Mouse (Mus musculus) cerebellum, adult 2 months (tissue): ENCODE results near the gene Uck1. TPM values are rescaled to one million over a fixed set of nuclear protein-coding genes. Genes with fewer than 3 reads are reported as not detected.
"Not testable (repeated sequence)": the region's sequence is repeated elsewhere in the genome, so short reads cannot be mapped to it uniquely, and the experiment has no call there.

Source experiments
- DNase-seq, 2 experiments: peaks; one replicate each; pipeline ENCODE4 v3.0.0; 2021
- H3K27ac ChIP-seq: fragments of 200-500 bp; 2 replicates; pipeline ENCODE4 v1.5.1; 2012; ENCODE audit warnings: low read length, control low read depth, inconsistent platforms; ENCODE audit not compliant: insufficient read depth
- H3K27me3 ChIP-seq: fragments of 200-500 bp; 2 replicates; pipeline ENCODE4 v1.6.1; 2012; ENCODE audit warnings: inconsistent platforms, mild to moderate bottlenecking, low read length, moderate library complexity; ENCODE audit not compliant: control insufficient read depth, insufficient read depth
- H3K4me1 ChIP-seq: fragments of 200-500 bp; 2 replicates; pipeline ENCODE4 v1.6.1; 2011; ENCODE audit warnings: low read length; ENCODE audit not compliant: control insufficient read depth, insufficient read depth
- H3K4me3 ChIP-seq: fragments of 200-500 bp; replicated peaks from 2 replicates; pipeline ENCODE3; 2011; ENCODE audit warnings: mild to moderate bottlenecking, low read depth, low read length, control low read depth; ENCODE audit not compliant: insufficient read depth
- CTCF ChIP-seq: fragments of 200-500 bp; IDR thresholded peaks from 2 replicates; pipeline ENCODE4 v1.5.1; 2011; ENCODE audit warnings: low read depth, mild to moderate bottlenecking, control low read depth, low read length, moderate library complexity, borderline replicate concordance; ENCODE audit not compliant: insufficient read depth
- POLR2A ChIP-seq: fragments of 200-500 bp; IDR thresholded peaks from 2 replicates; pipeline ENCODE4 v1.6.1; 2011; ENCODE audit warnings: low read length, control low read depth, borderline replicate concordance; ENCODE audit not compliant: insufficient read depth
- WGBS: fragments of 180-500 bp; shearing (Covaris S2); methylation state at CpG from one replicate; pipeline ENCODE4 v1.1.7; 2018; 5-methylcytosine and 5-hydroxymethylcytosine counted together
- polyA plus RNA-seq: library from polyadenylated mRNA; depleted of rRNA; stranded (reverse); fragments of >200 nt; gene quantifications from 2 replicates; pipeline ENCODE4 v1.2.3, GENCODE M21; 2012

Uck1 gene
- polyA plus RNA-seq, 1 experiment = 72.0 TPM

DNA sequence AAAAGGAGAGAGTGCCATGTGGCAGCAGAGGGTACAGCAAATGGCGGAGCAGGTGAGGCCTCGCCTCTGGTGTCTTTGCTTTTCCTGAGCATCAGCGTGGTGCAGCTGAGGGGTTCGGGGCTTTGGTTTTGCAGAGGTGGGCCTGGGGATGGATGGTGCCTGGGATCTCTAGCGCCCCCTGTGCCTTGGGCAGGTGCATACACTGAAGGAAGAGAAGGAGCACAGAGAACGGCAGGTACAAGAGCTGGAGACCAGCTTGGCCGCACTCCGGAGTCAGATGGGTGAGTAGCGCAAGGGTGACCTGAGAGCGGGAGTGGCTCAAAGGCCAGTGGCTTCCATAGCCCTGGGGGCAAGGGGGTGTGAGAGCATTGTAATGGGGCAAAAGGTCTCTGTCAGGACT lies 43.0 kb upstream of the Uck1 start:
- H3K4me3 ChIP-seq = no peak overlapping the region
- H3K27ac ChIP-seq = no peak overlapping the region

DNA sequence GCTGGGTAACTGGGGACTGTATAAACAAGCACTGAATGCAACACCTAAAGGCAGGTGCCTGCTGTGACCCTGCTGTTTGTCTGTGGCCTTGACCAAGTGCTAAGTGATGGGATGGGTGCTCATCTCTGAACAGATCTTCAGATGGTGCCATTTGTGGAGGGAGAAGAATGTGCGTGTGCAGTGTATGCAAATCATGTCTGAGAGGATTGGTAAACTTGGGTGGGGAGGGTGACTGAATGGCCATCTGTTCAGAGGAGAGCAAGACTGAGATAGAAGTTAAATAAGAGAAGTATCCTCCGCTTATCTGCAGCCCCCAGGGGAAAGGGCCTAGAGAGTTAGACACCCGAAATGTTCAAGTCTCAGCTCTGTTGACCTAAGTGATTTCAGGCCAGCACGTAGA lies 39.5 kb upstream of the Uck1 start:
- H3K4me1 ChIP-seq = peaks cover 8% of the 10 kb centered on the region
- DNase-seq = no peak
- TF ChIP-seq POLR2A (no peak), CTCF (no peak)
- WGBS = 89% methylated on average over 4 of the region's 4 CpGs
- no peaks in the 10 kb centered on the region for H3K27me3 ChIP-seq
- no peak overlapping the region for H3K4me3 ChIP-seq
- H3K27ac ChIP-seq = no peak overlapping the region

More for the DNA sequence above, 43.0 kb upstream of the Uck1 start:
- Histone ChIP-seq H3K4me1 (peaks cover 5% of the 10 kb centered on the region), H3K27me3 (no peaks in the 10 kb centered on the region)
- TF ChIP-seq CTCF (no peak), POLR2A (no peak)
- WGBS = 85% methylated on average over 10 of the region's 10 CpGs
- no peak for DNase-seq

DNA sequence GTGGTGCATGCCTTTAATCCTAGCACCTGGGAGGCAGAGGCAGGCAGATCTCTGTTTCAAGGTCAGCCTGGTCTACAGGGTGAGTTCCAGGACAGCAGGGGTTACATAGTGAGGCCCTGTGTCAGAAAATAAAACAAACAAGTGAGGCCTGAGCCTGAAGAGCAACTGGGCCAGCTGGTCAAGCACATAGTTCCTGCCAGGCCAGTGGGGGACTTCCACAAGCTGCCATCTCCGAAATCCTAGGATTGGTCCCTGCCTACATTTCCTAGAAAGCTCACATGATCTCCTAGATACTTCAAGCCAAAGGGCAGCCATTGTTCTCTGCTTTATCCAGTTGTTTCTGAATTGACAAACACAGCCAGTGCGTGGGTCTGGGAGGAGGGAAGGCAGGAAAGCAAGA lies 35.9 kb upstream of the Uck1 start:
- H3K4me1 ChIP-seq = peaks cover 12% of the 10 kb centered on the region
- not testable (repeated sequence) for H3K27ac ChIP-seq, H3K4me3 ChIP-seq, H3K27me3 ChIP-seq
- peak in 1 of 2 experiments; percentile 45 for DNase-seq
- 46% methylated on average over 2 of the region's 2 CpGs for WGBS

DNA sequence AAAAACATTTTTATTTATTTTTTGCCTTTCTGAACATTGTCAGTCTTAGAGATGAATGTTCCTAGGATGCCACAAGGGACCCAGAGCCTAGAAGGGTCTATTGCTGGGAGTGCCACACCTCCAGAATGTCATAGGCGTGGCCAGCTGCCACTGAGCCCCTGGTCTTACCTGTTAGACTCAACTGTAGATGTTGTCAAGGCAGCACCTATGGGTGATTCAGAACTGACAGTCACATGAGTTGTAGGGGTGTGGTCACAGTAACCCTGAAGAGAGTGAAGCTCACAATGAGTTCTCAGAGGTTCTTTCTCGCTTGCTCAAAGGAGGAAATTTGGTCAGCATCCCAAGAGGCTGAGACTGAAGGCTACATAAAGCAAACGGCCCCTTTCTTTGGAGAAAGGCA lies 35.3 kb upstream of the Uck1 start:
- no peak overlapping the region for H3K27ac ChIP-seq
- H3K27me3 ChIP-seq = no peaks in the 10 kb centered on the region
- WGBS = 91% methylated on average over 3 of the region's 3 CpGs
- DNase-seq = no peak
- H3K4me3 ChIP-seq = no peak overlapping the region
- peaks cover 12% of the 10 kb centered on the region for H3K4me1 ChIP-seq
- TF ChIP-seq POLR2A = no peak
- TF ChIP-seq CTCF = no peak

DNA sequence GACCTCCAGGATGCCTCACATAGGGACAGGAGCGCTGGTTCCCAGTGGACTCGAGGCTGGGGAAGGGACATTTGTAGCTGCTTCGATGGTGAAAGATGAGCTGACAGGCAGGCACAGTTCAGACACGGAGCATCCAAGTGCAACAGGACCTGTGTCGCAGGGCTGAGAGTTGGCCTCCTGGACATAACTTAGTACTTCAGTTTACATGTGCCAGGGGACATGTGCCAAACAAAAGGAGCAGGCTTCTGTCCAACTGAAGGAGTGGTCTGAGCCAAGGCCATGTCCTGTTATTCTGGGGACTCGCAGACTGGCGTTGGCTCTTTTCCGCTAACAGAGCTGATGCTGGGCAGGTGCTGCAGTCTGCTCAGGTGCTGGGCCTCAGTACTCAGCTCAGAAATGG lies 34.4 kb upstream of the Uck1 start:
- TF ChIP-seq POLR2A = no peak
- no peak for TF ChIP-seq CTCF
- whole genome bisulfite sequencing = 8% methylated on average over 8 of the region's 8 CpGs
- Histone ChIP-seq H3K27me3 (no peaks in the 10 kb centered on the region), H3K4me1 (peaks cover 12% of the 10 kb centered on the region), H3K27ac (no peak overlapping the region), H3K4me3 (no peak overlapping the region)
- peak; percentile 62 to 81 for DNase-seq

DNA sequence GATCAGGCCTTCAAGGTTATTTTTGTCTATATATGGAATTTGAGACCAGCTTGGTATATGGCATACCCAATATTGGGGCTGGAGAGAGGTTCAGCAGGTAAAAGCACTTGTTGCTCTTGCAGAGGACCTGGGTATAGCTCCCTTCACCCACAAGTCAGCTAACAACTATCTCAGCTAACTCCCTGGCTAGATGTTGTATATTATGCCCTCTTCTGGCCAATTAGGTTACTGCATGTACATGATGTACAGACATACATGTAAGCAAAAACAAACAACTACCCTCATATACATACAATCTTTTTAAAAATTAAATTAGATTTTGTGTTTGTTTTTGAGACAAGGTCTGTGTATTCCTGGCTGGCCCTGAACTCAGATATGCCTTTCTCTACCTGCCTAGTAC lies 29.6 kb upstream of the Uck1 start:
- no peak overlapping the region for H3K4me3 ChIP-seq

DNA sequence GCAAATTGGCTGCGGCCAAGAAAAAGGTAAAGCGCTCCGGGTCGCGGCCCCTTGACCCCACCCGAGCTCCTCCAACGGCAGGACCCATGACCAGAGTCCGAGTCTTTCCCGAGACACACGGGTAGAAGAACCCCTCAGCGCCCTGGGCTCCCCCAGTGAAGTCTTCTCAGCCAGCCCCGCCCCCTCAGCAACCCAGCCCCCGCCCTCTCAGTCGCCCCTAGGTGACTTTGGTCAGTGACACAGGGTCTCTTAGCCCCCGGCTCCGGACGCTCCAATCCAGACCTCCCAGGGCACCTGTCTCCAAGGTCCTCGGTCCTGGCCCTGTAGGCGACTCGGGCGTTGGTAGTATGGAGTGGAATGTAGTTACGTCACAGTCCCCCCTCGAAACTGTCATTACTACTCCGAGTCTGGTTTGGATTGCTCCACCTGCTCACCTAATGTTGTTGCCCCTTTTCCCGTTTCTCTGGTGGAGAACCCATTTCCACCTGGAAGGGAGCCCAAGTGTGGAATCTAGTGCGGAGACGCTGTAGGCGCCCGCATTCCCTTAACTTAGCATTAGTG lies 28.5 kb upstream of the Uck1 start:
- TF ChIP-seq CTCF = no peak
- no peak for TF ChIP-seq POLR2A
- no peaks in the 10 kb centered on the region for H3K27me3 ChIP-seq
- DNase-seq = no peak
- WGBS = under 1% methylated on average over 29 of the region's 29 CpGs
- H3K4me1 ChIP-seq = no peaks in the 10 kb centered on the region
- H3K4me3 ChIP-seq = peak overlapping the region; percentile 78
- H3K27ac ChIP-seq = peak overlapping the region; percentile 15; the same call in 1 of the 2 replicates

More for the DNA sequence above, 29.6 kb upstream of the Uck1 start:
- Histone ChIP-seq H3K27ac (no peak overlapping the region), H3K4me1 (peaks cover 6% of the 10 kb centered on the region), H3K27me3 (no peaks in the 10 kb centered on the region)
- DNase-seq = peak in 1 of 2 experiments; percentile 53
- TF ChIP-seq CTCF (peak; percentile 23; the same call in 1 of the 2 replicates), POLR2A (no peak)

DNA sequence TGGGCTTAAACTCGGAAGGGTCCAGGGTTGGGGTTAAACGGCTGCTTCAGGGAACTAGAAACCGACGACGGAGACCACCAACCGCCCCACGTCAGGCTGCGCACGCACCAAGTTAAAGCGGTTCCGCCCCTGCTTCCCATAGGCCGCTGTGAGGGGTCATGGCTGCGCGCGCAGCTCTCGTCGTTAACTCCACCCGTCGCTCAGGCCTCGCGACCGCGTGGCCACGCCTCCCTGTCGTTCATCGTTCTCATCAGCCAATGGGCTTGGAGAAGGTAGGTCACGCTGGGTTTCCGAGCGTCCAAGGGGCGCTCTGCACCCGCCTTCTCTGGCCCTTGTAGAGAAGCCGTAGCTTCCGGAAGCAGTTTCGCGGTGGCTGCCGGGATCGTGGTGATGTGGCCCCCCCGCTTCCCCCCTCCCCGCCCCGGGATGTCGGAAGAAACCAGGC lies 28.0 kb upstream of the Uck1 start, which contains the start of gene Swi5:
Gene Swi5 (minus strand): TSS at position 153 of the 445 bp plus-strand sequence.
- peak within 1 kb of the TSS; percentile 15; the same call in 1 of the 2 replicates for H3K27ac ChIP-seq
- under 1% methylated on average over 41 of the region's 41 CpGs for WGBS
- no peaks in the 10 kb centered on the region for H3K27me3 ChIP-seq
- peak; percentile 74 for TF ChIP-seq POLR2A
- TF ChIP-seq CTCF = no peak
- DNase-seq = peak; percentile 96 to 99
- no peaks in the 10 kb centered on the region; the same call in 1 of the 2 replicates for H3K4me1 ChIP-seq
- H3K4me3 ChIP-seq = peak within 1 kb of the TSS; percentile 78
